Mouse (Mus musculus) ES-E14 (cell line): ENCODE data around the gene Scarb1. TPM values are rescaled to one million over a fixed set of nuclear protein-coding genes. Genes with fewer than 3 reads are reported as not detected.

ENCODE experiments used
- DNase-seq: peaks from one replicate; pipeline ENCODE4 v3.0.0-alpha.2; 2013; ENCODE audit warnings: low read depth, low spot score
- H3K27ac ChIP-seq: 2 replicates; pipeline ENCODE4 v1.5.1; 2012; ENCODE audit warnings: low read depth, mild to moderate bottlenecking, low read length, moderate library complexity, mixed read lengths; ENCODE audit not compliant: poor library complexity, insufficient read depth, severe bottlenecking
- H3K36me3 ChIP-seq: 2 replicates; pipeline ENCODE4 v1.6.1; 2012; ENCODE audit warnings: mild to moderate bottlenecking, low read length, moderate library complexity, mixed read lengths; ENCODE audit not compliant: control insufficient read depth, poor library complexity, insufficient read depth, severe bottlenecking
- H3K4me1 ChIP-seq, 2 experiments: fragments of 150-350 bp in 1 of 2; sonication (generic) in 1 of 2; 2 replicates each; pipeline ENCODE4 v1.6.1; 2012; ENCODE audit warnings: low read length in 2 of 2, mild to moderate bottlenecking in 1 of 2, mixed read lengths in 1 of 2; ENCODE audit not compliant: control insufficient read depth in 2 of 2, insufficient read depth in 2 of 2, poor library complexity in 1 of 2
- H3K4me3 ChIP-seq, 2 experiments: fragments of 150-350 bp in 1 of 2; sonication (generic) in 1 of 2; 2 replicates each; pipeline ENCODE4 v1.5.1; 2012; ENCODE audit warnings: low read length in 2 of 2, low read depth in 1 of 2, mild to moderate bottlenecking in 1 of 2, mixed read lengths in 1 of 2; ENCODE audit not compliant: insufficient read depth in 1 of 2, poor library complexity in 1 of 2, severe bottlenecking in 1 of 2
- H3K9ac ChIP-seq: 2 replicates; pipeline ENCODE4 v1.6.1; 2012; ENCODE audit warnings: low read depth, mild to moderate bottlenecking, low read length, mixed read lengths; ENCODE audit not compliant: poor library complexity, insufficient read depth, severe bottlenecking
- H3K9me3 ChIP-seq: fragments of 150-350 bp; sonication (generic); 2 replicates; pipeline ENCODE4 v1.6.1; 2012; ENCODE audit warnings: low read depth, mild to moderate bottlenecking, low read length; ENCODE audit not compliant: control insufficient read depth, insufficient read depth
- CHD2 ChIP-seq: IDR thresholded peaks from 2 replicates; pipeline ENCODE4 v1.6.1; 2014; ENCODE audit warnings: mild to moderate bottlenecking, low read depth, low read length, inconsistent platforms
- HCFC1 ChIP-seq: IDR thresholded peaks from 2 replicates; pipeline ENCODE4 v1.6.1; 2012; ENCODE audit warnings: low read length, inconsistent platforms, borderline replicate concordance; ENCODE audit not compliant: insufficient read depth
- MAFK ChIP-seq: IDR thresholded peaks from 2 replicates; pipeline ENCODE4 v1.6.1; 2014; ENCODE audit warnings: mild to moderate bottlenecking, low read depth, low read length, inconsistent platforms; ENCODE audit not compliant: insufficient read depth
- ZC3H11A ChIP-seq: IDR thresholded peaks from 2 replicates; pipeline ENCODE4 v1.6.1; 2012; ENCODE audit warnings: low read depth, mild to moderate bottlenecking, inconsistent platforms, low read length, borderline replicate concordance
- ZNF384 ChIP-seq: IDR thresholded peaks from 2 replicates; pipeline ENCODE4 v1.6.1; 2012; ENCODE audit warnings: low read depth, low read length, inconsistent platforms
- in situ Hi-C, 2 experiments: fragments of 600-800 bp; cut with MboI; formaldehyde crosslinking; loops; one replicate each; pipeline ENCODE4 v1.15.1; 2025; ENCODE audit warnings: low sequenced_read_pairs in 2 of 2, inconsistent platforms in 1 of 2; ENCODE audit not compliant: unreplicated experiment in 2 of 2
- total RNA-seq: library from RNA; depleted of rRNA; stranded (reverse); fragments of 300-350 nt; gene quantifications from 2 replicates; pipeline ENCODE4 v1.2.3, GENCODE M21; 2012

The Scarb1 gene
- total RNA-seq, 1 experiment, result 28.8 TPM

DNA sequence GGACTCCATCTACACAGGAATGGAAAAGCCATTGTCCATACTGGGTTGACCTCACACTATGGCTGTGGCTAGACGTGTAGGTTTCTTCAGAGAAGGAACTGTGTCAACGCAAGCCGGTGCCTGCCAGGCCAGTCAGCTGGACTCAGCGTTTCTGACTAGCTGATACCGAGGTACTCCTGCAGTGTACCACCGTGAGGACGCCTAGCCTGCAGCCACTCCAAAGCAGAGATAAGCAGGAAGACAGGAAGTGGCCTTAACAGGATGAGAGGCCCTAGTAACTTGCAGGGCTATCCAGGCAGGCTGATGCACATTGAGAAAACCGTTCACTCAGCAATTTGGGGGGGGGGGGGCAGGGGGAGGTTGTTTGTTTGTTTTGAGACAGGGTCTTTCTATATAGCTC, 106.5 kb downstream of the Scarb1 start:
- no peaks in the 10 kb centered on the region for H3K4me1 ChIP-seq
- no peaks in the 10 kb centered on the region for H3K9me3 ChIP-seq
- no peak for DNase-seq
- in situ Hi-C loops, result no loop called here
- no peak overlapping the region for H3K4me3 ChIP-seq
- no peak overlapping the region for H3K9ac ChIP-seq
- H3K36me3 ChIP-seq, result no peaks in the 10 kb centered on the region
- TF ChIP-seq MAFK (no peak), ZNF384 (no peak), ZC3H11A (no peak), HCFC1 (no peak), CHD2 (no peak)
- H3K27ac ChIP-seq, result no peak overlapping the region

DNA sequence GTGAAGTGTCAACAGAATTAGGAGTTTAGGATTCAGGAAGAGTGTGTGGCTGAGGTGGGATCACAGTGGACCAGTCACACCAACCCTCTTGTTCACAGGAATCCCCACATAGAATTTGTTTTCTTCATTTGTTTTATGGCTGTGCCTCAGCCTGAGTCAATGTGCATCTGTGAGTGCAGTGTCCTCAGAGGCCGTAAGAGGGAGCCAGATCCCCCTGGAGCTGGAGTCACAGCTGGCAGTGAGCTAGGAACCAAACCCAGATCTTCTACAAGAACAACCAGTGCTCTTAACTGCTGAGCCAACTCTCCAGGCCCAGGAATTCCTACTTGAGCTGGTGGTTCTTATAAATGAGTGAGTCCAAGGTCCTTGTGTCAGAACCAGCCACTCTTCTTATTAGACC, 107.4 kb downstream of the Scarb1 start:
- H3K36me3 ChIP-seq, result no peaks in the 10 kb centered on the region
- no peak for DNase-seq
- TF ChIP-seq MAFK, result no peak
- TF ChIP-seq ZNF384, result no peak
- no peak for TF ChIP-seq ZC3H11A
- TF ChIP-seq HCFC1, result no peak
- no peak for TF ChIP-seq CHD2
- no peak overlapping the region for H3K9ac ChIP-seq
- in situ Hi-C loops, result no loop called here
- no peak overlapping the region for H3K27ac ChIP-seq
- H3K4me3 ChIP-seq, result no peak overlapping the region
- H3K4me1 ChIP-seq, result no peaks in the 10 kb centered on the region
- no peaks in the 10 kb centered on the region for H3K9me3 ChIP-seq

DNA sequence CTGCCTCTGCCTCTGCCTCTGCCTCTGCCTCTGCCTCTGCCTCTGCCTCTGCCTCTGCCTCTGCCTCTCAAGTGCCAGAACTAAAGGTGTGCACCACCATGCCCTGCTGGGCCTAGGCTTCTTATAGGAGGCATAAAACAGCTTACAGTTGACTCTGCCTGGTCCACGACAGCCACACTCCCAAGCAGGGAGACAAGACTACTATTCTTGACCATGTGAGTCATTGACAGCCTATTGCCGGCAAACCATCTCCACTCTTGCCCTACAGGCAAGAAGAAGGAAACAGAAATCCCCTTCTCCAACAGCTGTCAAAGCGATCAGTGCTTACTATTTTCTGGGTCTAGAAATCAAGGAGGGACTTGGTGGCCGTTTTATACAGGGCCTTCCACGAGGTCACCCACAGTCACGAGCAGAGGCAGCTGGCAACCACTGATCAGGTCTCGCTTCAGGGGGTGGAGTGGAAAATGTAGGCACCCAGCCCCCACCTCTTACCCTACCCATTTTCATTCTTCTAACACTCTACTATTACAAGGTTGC, 108.4 kb downstream of the Scarb1 start:
- no peak overlapping the region for H3K27ac ChIP-seq
- no peaks in the 10 kb centered on the region for H3K4me1 ChIP-seq
- no peaks in the 10 kb centered on the region for H3K36me3 ChIP-seq
- in situ Hi-C loops, result no loop called here
- no peak overlapping the region for H3K9ac ChIP-seq
- H3K9me3 ChIP-seq, result no peaks in the 10 kb centered on the region
- no peak for DNase-seq
- TF ChIP-seq ZNF384 (no peak), MAFK (no peak), CHD2 (no peak), HCFC1 (no peak), ZC3H11A (no peak)
- no peak overlapping the region for H3K4me3 ChIP-seq

DNA sequence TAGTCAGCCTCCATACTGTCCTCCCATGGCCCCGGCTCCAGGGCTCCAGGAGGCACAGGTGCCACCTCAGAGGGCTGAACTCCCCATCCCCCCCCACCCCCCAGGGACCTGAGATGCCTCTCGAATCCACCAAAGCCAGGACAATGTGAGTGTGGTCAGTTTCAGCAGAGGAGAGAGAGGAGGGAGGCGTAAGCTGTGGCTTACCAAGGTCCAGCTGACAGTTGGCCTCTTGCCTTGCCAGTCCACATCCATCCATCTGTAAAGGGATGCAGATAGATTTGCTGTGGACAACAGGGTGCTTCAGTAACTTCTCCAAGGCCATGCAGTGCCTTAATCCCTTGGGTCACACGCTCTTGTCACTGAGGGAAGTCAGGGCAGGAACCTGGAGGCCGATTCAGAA, 110.4 kb downstream of the Scarb1 start:
- no peaks in the 10 kb centered on the region for H3K9me3 ChIP-seq
- no peak for TF ChIP-seq ZC3H11A
- in situ Hi-C loops, result no loop called here

DNA sequence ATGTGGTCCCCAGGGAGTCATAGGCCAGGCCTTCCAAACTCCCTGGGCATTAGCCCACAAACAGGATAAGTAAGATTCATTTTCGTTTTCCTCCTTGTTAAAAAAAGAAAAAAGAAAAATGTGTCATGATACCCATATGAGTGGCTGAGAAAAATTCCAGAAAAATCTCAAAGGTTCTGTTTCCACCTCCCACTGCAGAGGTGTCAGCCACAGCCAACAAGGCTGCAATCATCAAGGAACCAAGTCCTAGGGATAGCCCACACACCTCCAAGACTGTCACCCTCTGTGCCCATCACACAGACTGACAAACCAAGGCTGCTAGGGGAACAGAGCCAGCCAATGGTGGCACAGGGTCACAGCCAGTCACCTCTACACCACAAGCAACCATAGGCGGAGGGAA, 111.8 kb downstream of the Scarb1 start:
- Histone ChIP-seq H3K9ac (no peak overlapping the region), H3K27ac (no peak overlapping the region; the same call in 1 of the 2 replicates), H3K36me3 (no peaks in the 10 kb centered on the region), H3K4me3 (no peak overlapping the region), H3K4me1 (no peaks in the 10 kb centered on the region), H3K9me3 (no peaks in the 10 kb centered on the region)
- TF ChIP-seq MAFK (no peak), ZNF384 (no peak), HCFC1 (no peak), ZC3H11A (no peak), CHD2 (no peak)
- in situ Hi-C loops, result no loop called here
- DNase-seq, result no peak

More for the DNA sequence above, 110.4 kb downstream of the Scarb1 start:
- Histone ChIP-seq H3K36me3 (no peaks in the 10 kb centered on the region), H3K9ac (no peak overlapping the region), H3K4me3 (no peak overlapping the region), H3K27ac (no peak overlapping the region), H3K4me1 (no peaks in the 10 kb centered on the region)
- DNase-seq, result no peak
